In genomic region chr7:34122987-34123720, GRCm38 (mm10) we compare ENCODE assay signal across 13 mouse cellular contexts. TPM values are rescaled to one million over a fixed set of nuclear protein-coding genes. Genes with fewer than 3 reads are reported as not detected.
DNase-seq lines count a peak whose midpoint lies in the region; ATAC-seq lines count a peak whose summit lies in the region.
"Had no signal": no experiment of that assay in that cellular context is flagged by ENCODE, and none has a peak within 500 bp of the region (broad histone marks: within the 10 kb centered on the region; RNA-seq: fewer than 3 reads in every experiment).

No protein-coding gene starts in this region.

- ATAC-seq in hindbrain, embryonic 16.5 days = peak; percentile 63

- peak; percentile 23 for DNase-seq in adrenal gland, postnatal 14 days
- no peak for DNase-seq in adrenal gland, adult 8-10 months
- DNase-seq in layer of hippocampus, postnatal 14 days (ENCODE audit: low spot score in 2 of 2) = peak; percentile 16 to 36
- no peak for DNase-seq in layer of hippocampus, adult 9-10 months (ENCODE audit: low spot score)
- DNase-seq in MN1 (ENCODE audit: low spot score) = peak; percentile 46
- no peak for DNase-seq in thymus, postnatal 4 days
- no peak for DNase-seq in adrenal gland, postnatal 4 days (ENCODE audit: low spot score in 2 of 2)
- DNase-seq: cerebellum, adult 8-10 months; heart, postnatal 36 days had no signal

- no peak overlapping the region for H3K4me3 ChIP-seq in hindbrain, embryonic 16.5 days (ENCODE audit: low read length)

- no peaks in the 10 kb centered on the region for H3K27me3 ChIP-seq in hindbrain, embryonic 16.5 days (replicated peaks; ENCODE audit: control insufficient read depth, insufficient read depth, low read length)

- WGBS in hindbrain, embryonic 16.5 days = 73% methylated on average over 6 of the region's 6 CpGs

- H3K4me1 ChIP-seq in hindbrain, embryonic 16.5 days (ENCODE audit: control insufficient read depth, insufficient read depth, low read depth, low read length) = peaks cover 4% of the 10 kb centered on the region

- no peak overlapping the region for H3K27ac ChIP-seq in hindbrain, embryonic 16.5 days (ENCODE audit: low read depth, low read length)

- H3K9ac ChIP-seq in hindbrain, embryonic 16.5 days (ENCODE audit: low read depth, low read length) = no peak overlapping the region

- H3K36me3 ChIP-seq in hindbrain, embryonic 16.5 days (ENCODE audit: control insufficient read depth, insufficient read depth, low read length) = no peaks in the 10 kb centered on the region

- no peaks in the 10 kb centered on the region for H3K9me3 ChIP-seq in hindbrain, embryonic 16.5 days (ENCODE audit: control insufficient read depth, low read length)

- H3K4me2 ChIP-seq in hindbrain, embryonic 16.5 days (ENCODE audit: low read length) = no peak overlapping the region

RNA-seq across cellular contexts. Expression of gene Wtip, which starts 9.9 kb away (rescaled TPM):
- total RNA-seq in adrenal gland, postnatal 14 days (2021) = 27.3 and 29.2 TPM in 2 replicates
- total RNA-seq in adrenal gland, adult 8-10 months (2022) = 10 to 100 TPM; 20.0 to 34.4 (median 27.8) TPM
- 10 to 100 TPM; 13.1 to 14.1 TPM for total RNA-seq in layer of hippocampus, postnatal 14 days (2021)
- polyA plus RNA-seq in hindbrain, embryonic 16.5 days (2015; fragmentation: Nextera tagmentation; extraction: Ambion mirVana) = 3.8 and 4.1 TPM in 2 replicates
- 10 to 100 TPM; 40.7 to 43.5 TPM for total RNA-seq in adrenal gland, postnatal 4 days (2021)

RNA-seq across cellular contexts. Expression of gene Scgb1b30, which starts 27.9 kb away (rescaled TPM):
- total RNA-seq in adrenal gland, postnatal 14 days (2021) = not detected in 2 replicates
- not detected for total RNA-seq in adrenal gland, adult 8-10 months (2022)
- total RNA-seq in layer of hippocampus, postnatal 14 days (2021) = not detected
- polyA plus RNA-seq in hindbrain, embryonic 16.5 days (2015; fragmentation: Nextera tagmentation; extraction: Ambion mirVana) = not detected in 2 replicates
- total RNA-seq in adrenal gland, postnatal 4 days (2021) = not detected
- total RNA-seq: gastrocnemius, adult 8-10 months; heart, postnatal 36 days; layer of hippocampus, adult 18-20 months had no signal
- polyA plus RNA-seq: lung, embryonic 16.5 days had no signal

RNA-seq across cellular contexts. Expression of gene Uba2, which starts 46.2 kb away (rescaled TPM):
- total RNA-seq in adrenal gland, postnatal 14 days (2021) = 80.4 and 83.4 TPM in 2 replicates
- 10 to 100 TPM; 64.3 to 77.2 (median 72.4) TPM for total RNA-seq in adrenal gland, adult 8-10 months (2022)
- 10 to 100 TPM; 82.5 to 82.9 TPM for total RNA-seq in layer of hippocampus, postnatal 14 days (2021)
- 145 and 159 TPM in 2 replicates for polyA plus RNA-seq in hindbrain, embryonic 16.5 days (2015; fragmentation: Nextera tagmentation; extraction: Ambion mirVana)
- total RNA-seq in adrenal gland, postnatal 4 days (2021) = 100 to 1,000 TPM; 101 to 107 TPM

Comparison
In these comparisons a context has a peak if more than half of its experiments do, and no peak if none do; other contexts are left out.
1. DNase-seq: peak in adrenal gland, postnatal 14 days (single experiment), layer of hippocampus, postnatal 14 days (2 of 2) and MN1 (single experiment); none in adrenal gland, adult 8-10 months (single experiment), layer of hippocampus, adult 9-10 months (single experiment), thymus, postnatal 4 days (single experiment) and adrenal gland, postnatal 4 days (0 of 2).